Mouse (Mus musculus) liver, embryonic 16.5 days (tissue): ENCODE measurements around the gene Cacng7. TPM values are rescaled to one million over a fixed set of nuclear protein-coding genes. Genes with fewer than 3 reads are reported as not detected.

ENCODE experiments used
- ATAC-seq: fragments of 200-750 bp; cut with Nextera tagmentation; 2 replicates; pipeline ENCODE4 v1.8.0; 2017; ENCODE audit warnings: low read depth, mild to moderate bottlenecking, moderate number of reproducible peaks, moderate library complexity
- H3K27ac ChIP-seq: fragments of 300-500 bp; sonication (generic); 2 replicates; pipeline ENCODE4 v1.5.1; 2014; ENCODE audit warnings: mild to moderate bottlenecking, low read length
- H3K27me3 ChIP-seq: fragments of 300-500 bp; sonication (generic); 2 replicates; pipeline ENCODE4 v1.6.1; 2014; ENCODE audit warnings: low read depth, low read length, mixed read lengths; ENCODE audit not compliant: control insufficient read depth, insufficient read depth
- H3K36me3 ChIP-seq: fragments of 300-500 bp; sonication (generic); 2 replicates; pipeline ENCODE4 v1.6.1; 2014; ENCODE audit warnings: mild to moderate bottlenecking; ENCODE audit not compliant: control insufficient read depth, insufficient read depth
- H3K4me1 ChIP-seq: fragments of 300-500 bp; sonication (generic); 2 replicates; pipeline ENCODE4 v1.6.1; 2014; ENCODE audit warnings: low read depth, low read length, mixed read lengths; ENCODE audit not compliant: control insufficient read depth
- H3K4me2 ChIP-seq: fragments of 300-500 bp; sonication (generic); 2 replicates; pipeline ENCODE4 v1.6.1; 2014; ENCODE audit warnings: low read depth, low read length, mixed read lengths
- H3K4me3 ChIP-seq: fragments of 300-500 bp; sonication (generic); 2 replicates; pipeline ENCODE4 v1.5.1; 2014; ENCODE audit warnings: low read depth, mild to moderate bottlenecking, low read length
- H3K9ac ChIP-seq: fragments of 300-500 bp; sonication (generic); 2 replicates; pipeline ENCODE4 v1.6.1; 2014; ENCODE audit warnings: low read depth, low read length
- H3K9me3 ChIP-seq: fragments of 300-500 bp; sonication (generic); replicated peaks from 2 replicates; pipeline ENCODE4 v1.6.1; 2016; ENCODE audit warnings: low read length; ENCODE audit not compliant: control insufficient read depth
- WGBS: fragments of 180-500 bp; shearing (Covaris S2); extraction: QIAGEN DNeasy Blood & Tissue Kit; methylation state at CpG from one replicate; pipeline ENCODE4 v1.1.7; 2014; ENCODE audit not compliant: insufficient replicate concordance; 5-methylcytosine and 5-hydroxymethylcytosine counted together
- polyA plus RNA-seq: library from polyadenylated mRNA; unstranded; fragments of >200 nt; fragmentation: Nextera tagmentation; extraction: Ambion mirVana; gene quantifications from 2 replicates; pipeline ENCODE4 v1.2.1, GENCODE M21; 2015

Cacng7 gene
- polyA plus RNA-seq, 1 experiment from 2014 or later, result not detected

DNA sequence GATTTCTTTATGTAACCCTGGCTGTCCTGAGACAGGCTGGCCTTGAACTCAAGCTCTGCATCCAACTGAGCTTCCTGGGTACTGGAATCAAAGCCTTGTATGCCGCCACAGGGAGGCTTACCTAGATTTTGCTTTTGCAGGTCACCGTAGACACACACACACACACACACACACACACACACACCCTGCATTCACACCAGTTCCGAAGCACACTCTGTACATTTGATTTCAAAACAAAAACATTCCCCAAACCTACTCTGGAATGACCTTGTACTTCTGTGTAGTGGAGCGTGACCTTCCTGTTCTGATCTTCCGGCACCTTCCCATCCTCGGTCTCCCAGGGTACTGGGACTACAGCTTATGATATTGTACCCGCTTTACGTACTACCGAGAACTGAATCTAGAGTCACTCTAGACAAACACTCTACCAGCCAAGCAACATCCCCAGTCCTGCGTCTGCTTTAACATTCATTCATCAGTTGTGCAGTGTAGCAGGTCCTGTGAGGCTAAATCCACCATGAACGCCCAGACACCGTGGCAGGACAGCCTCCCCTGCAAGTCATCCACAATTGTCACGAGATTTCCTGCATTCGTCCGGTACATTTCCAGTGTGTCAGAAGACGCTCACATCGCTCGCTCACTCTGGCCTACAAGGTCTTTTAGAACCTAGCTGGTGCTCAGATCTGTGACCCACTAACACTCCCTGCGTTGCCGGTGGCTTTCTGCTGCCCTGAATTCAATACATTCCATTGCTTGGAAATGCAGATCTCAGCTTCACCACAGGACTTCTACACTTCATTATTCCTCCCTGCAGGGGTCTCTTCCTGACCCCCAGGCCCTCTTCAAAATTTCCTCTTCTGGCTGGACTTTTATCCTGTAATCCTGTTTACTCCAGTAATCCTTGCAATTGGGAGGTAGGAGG, 14.9 kb downstream of the Cacng7 start:
- Histone ChIP-seq H3K9me3 (no peaks in the 10 kb centered on the region), H3K4me3 (no peak overlapping the region), H3K9ac (no peak overlapping the region), H3K4me2 (no peak overlapping the region), H3K4me1 (no peaks in the 10 kb centered on the region), H3K27me3 (no peaks in the 10 kb centered on the region), H3K36me3 (no peaks in the 10 kb centered on the region), H3K27ac (no peak overlapping the region)
- no peak for ATAC-seq
- WGBS, result 58% methylated on average over 20 of the region's 20 CpGs

DNA sequence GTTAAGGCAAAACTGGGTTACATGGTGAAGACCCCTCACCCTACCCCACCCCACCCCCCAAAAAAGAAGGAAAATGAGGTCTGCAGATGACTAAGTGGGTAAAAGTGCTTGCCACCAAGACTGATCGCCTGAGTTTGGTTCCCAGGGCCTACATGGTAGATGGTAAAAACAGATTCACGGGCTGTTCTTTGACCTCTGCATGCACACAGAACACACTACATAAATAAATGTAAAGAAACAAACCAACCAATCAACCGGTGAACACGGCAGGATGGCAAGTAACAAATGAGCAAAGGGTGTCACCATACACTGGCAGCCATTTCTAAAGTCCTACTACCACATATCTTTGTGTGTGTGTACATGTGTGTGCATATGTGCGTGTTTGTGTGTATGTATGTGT, 15.6 kb downstream of the Cacng7 start:
- no peak for ATAC-seq
- 58% methylated on average over 5 of the region's 5 CpGs for WGBS
- no peaks in the 10 kb centered on the region for H3K36me3 ChIP-seq
- no peak overlapping the region for H3K4me2 ChIP-seq
- H3K4me1 ChIP-seq, result no peaks in the 10 kb centered on the region
- no peak overlapping the region for H3K9ac ChIP-seq
- no peak overlapping the region for H3K27ac ChIP-seq
- no peaks in the 10 kb centered on the region for H3K9me3 ChIP-seq
- H3K4me3 ChIP-seq, result no peak overlapping the region
- no peaks in the 10 kb centered on the region for H3K27me3 ChIP-seq

DNA sequence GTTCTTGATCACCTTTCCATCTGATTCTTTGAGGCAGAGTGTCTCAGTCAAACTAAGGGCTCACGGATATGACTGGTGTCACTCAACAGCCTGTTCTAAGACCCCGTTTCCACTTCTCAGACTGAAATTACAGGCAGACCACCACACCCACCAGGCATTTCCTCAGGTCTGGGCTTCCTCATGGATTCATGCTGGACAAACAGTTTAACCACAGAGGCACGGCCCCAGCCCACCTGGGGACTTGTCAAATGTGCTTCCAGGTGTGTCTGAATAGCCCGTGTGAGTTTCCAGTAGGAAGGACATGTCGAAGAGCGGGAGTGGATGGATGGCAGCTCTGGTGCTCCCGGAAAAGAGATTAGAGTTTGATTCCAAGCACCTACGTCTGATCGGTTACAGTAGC, 17.0 kb downstream of the Cacng7 start:
- Histone ChIP-seq H3K4me2 (no peak overlapping the region), H3K9ac (no peak overlapping the region), H3K4me1 (no peaks in the 10 kb centered on the region), H3K27ac (no peak overlapping the region), H3K27me3 (no peaks in the 10 kb centered on the region), H3K4me3 (no peak overlapping the region), H3K36me3 (no peaks in the 10 kb centered on the region), H3K9me3 (no peaks in the 10 kb centered on the region)
- ATAC-seq, result no peak
- WGBS, result 69% methylated on average over 9 of the region's 9 CpGs

DNA sequence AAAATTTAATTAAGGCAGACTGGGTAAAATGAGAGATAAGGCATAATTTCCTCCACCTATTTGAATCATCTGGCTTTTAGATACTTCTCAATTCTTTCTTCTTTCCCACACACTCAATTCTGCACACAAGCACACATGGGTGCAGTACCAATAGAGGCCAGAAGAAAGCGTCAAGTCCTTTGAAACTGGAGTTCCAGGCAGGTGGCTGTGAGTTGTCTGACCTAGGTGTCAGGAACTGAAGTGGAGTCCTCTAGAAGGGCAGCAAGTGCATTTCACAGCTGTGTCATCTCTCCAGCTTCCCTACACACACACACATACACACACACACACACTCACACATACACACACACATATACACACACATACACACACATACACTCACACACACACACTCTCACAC, 18.8 kb downstream of the Cacng7 start:
- no peak overlapping the region for H3K9ac ChIP-seq
- WGBS, result 58% methylated on average over 1 of the region's 1 CpGs
- H3K4me3 ChIP-seq, result no peak overlapping the region
- no peaks in the 10 kb centered on the region for H3K4me1 ChIP-seq
- no peaks in the 10 kb centered on the region for H3K27me3 ChIP-seq
- H3K4me2 ChIP-seq, result no peak overlapping the region
- no peak overlapping the region for H3K27ac ChIP-seq
- ATAC-seq, result no peak
- no peaks in the 10 kb centered on the region for H3K36me3 ChIP-seq
- no peaks in the 10 kb centered on the region for H3K9me3 ChIP-seq

DNA sequence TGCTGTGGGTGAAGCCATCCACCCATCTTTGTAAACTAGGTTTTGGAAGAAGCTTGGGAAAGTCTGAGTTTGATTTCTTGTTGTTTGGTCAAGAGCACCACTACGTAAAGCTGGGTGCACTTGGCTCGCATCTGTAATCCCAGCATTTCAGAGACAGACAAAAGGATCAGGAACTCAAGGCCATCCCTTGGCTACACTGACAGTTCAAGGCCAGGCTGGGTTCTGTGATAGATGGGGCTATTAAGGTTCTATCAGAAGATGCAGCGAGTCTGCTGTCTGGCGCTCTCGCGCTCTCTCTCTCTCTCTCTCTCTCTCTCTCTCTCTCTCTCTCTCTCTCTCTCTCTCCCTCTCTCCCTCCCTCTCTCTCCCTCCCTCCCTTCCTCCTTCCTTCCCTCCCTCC, 22.1 kb downstream of the Cacng7 start:
- Histone ChIP-seq H3K4me1 (no peaks in the 10 kb centered on the region), H3K9ac (no peak overlapping the region), H3K4me2 (no peak overlapping the region), H3K9me3 (no peaks in the 10 kb centered on the region), H3K36me3 (no peaks in the 10 kb centered on the region), H3K27me3 (no peaks in the 10 kb centered on the region), H3K4me3 (no peak overlapping the region), H3K27ac (no peak overlapping the region)
- ATAC-seq, result no peak
- 68% methylated on average over 6 of the region's 6 CpGs for WGBS

DNA sequence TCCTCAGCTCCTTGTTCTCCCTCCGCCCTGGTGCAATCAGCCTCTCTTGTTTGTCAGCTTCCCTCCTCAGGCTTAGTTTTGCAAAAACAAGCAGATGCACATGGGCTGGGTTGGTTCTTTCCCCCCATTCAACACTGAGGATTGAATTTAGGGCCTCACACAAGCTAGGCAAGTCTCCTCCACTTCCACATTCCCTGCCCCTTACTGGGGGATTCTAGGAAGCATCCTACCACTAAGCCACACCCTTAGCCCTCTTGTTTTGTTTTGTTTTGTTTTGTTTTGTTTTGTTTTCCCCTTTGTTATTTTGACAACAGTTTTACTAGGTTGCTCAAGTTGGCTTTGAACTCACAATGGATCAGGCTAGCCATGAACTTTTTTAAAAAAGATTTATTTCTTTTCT, 27.9 kb downstream of the Cacng7 start:
- no peaks in the 10 kb centered on the region for H3K4me1 ChIP-seq
- H3K4me3 ChIP-seq, result no peak overlapping the region
- no peaks in the 10 kb centered on the region for H3K36me3 ChIP-seq
- 54% methylated on average over 1 of the region's 1 CpGs for WGBS
- no peak overlapping the region for H3K4me2 ChIP-seq
- H3K9ac ChIP-seq, result no peak overlapping the region
- ATAC-seq, result no peak
- no peaks in the 10 kb centered on the region for H3K9me3 ChIP-seq
- H3K27me3 ChIP-seq, result no peaks in the 10 kb centered on the region
- H3K27ac ChIP-seq, result no peak overlapping the region

DNA sequence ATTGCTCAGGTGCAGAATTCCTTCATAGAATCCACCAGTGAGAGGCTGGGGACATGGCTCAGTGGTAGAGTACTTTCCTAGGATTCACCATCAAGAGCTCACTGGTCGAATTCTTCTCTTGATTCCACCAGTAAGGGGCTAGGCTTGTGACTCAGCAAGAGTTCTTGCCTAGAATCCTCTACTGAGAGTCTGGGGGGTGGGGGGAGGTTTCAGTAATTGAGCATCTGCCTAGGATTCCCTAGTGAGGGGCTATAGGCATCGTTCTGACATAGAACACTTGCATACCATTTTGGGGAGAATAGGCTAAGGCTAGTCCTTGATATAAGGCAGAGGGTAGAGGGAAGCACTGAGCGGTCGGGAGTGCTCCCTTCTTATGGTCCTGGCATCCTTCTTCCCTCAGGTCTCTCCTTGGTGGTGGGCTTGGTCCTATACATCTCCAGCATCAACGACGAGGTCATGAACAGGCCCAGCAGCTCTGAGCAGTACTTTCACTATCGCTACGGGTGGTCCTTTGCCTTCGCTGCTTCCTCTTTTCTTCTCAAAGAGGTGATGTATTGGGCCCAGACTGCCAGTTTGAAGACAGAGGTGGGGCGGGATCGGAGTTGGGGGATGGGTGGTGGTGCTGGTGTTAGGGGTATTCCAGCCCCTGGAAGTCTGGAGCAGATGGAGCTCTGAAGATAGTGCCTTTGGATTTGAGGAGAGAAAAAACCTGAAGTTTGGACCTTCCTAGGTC, 33.0 kb downstream of the Cacng7 start:
- H3K4me1 ChIP-seq, result no peaks in the 10 kb centered on the region
- ATAC-seq, result no peak
- 13% methylated on average over 11 of the region's 11 CpGs for WGBS
- no peak overlapping the region for H3K9ac ChIP-seq
- H3K27me3 ChIP-seq, result peaks cover 20% of the 10 kb centered on the region
- H3K36me3 ChIP-seq, result no peaks in the 10 kb centered on the region
- no peak overlapping the region for H3K4me2 ChIP-seq
- no peak overlapping the region for H3K4me3 ChIP-seq
- H3K9me3 ChIP-seq, result no peaks in the 10 kb centered on the region
- no peak overlapping the region for H3K27ac ChIP-seq

DNA sequence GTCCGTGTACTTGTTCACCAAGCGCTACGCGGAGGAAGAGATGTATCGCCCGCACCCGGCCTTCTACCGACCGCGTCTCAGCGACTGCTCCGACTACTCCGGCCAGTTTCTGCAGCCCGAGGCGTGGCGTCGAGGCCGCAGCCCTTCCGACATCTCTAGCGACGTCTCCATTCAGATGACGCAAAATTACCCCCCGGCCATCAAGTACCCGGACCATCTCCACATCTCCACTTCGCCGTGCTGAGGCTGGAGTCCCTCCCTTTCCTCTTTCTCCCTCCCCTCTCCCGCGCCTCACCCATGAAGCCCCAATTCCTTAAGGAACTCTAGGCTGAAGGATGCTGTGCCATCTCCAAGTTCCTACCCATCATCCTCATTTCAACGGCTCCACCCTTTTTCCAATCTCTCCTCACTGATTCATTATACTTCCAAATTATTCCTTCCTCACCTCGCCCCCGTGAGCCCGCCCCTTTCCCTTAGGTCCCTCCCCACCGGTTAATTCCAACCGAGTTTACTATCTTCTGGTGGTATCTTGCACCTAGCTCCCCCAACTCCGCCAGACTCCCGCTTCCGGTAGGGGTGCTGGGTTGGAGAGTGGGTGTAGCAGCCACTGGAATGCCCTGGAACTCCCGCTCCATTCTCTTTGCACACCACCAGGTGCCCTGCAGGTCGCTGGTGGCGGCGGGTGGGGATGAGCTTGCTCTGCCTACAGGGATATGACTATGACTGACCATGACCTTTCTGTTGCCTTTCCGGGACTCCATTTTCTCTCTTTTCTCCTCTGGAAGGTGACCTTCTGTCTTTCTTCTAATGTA, 34.2 kb downstream of the Cacng7 start:
- Histone ChIP-seq H3K27me3 (peaks cover 20% of the 10 kb centered on the region), H3K9me3 (no peaks in the 10 kb centered on the region), H3K4me2 (no peak overlapping the region), H3K9ac (no peak overlapping the region), H3K4me3 (no peak overlapping the region), H3K36me3 (no peaks in the 10 kb centered on the region), H3K27ac (no peak overlapping the region), H3K4me1 (no peaks in the 10 kb centered on the region)
- 4% methylated on average over 42 of the region's 42 CpGs for WGBS
- ATAC-seq, result no peak
